Mouse (Mus musculus): Measurements from ENCODE around the gene Cd300a. TPM values are rescaled to one million over a fixed set of nuclear protein-coding genes. Genes with fewer than 3 reads are reported as not detected.

The Cd300a gene
- polyA plus RNA-seq, 1 experiment: 0.88 TPM

GRCm38 (mm10) chr11:114865999-114866398 is 23.8 kb upstream of the Cd300a start:
- Histone ChIP-seq H3K4me3 (ENCODE audit: insufficient read depth, low read length) (no peak overlapping the region), H3K4me1 (ENCODE audit: control insufficient read depth, insufficient read depth, low read length) (no peaks in the 10 kb centered on the region), H3K27ac (ENCODE audit: insufficient read depth, low read length) (no peak overlapping the region)
- no peak for TF ChIP-seq CTCF (IDR thresholded peaks at IDR 0.05; ENCODE audit: extremely low read depth, insufficient read depth, low read length)
- TF ChIP-seq POLR2A (IDR thresholded peaks at IDR 0.05; ENCODE audit: extremely low read depth, insufficient read depth, low read length): no peak

GRCm38 (mm10) chr11:114866486-114867360 is 23.1 kb upstream of the Cd300a start:
- Histone ChIP-seq H3K4me3 (ENCODE audit: insufficient read depth, low read length) (no peak overlapping the region), H3K27ac (ENCODE audit: insufficient read depth, low read length) (no peak overlapping the region), H3K4me1 (ENCODE audit: control insufficient read depth, insufficient read depth, low read length) (no peaks in the 10 kb centered on the region)
- no peak for TF ChIP-seq POLR2A (IDR thresholded peaks at IDR 0.05; ENCODE audit: extremely low read depth, insufficient read depth, low read length)
- no peak for TF ChIP-seq CTCF (IDR thresholded peaks at IDR 0.05; ENCODE audit: extremely low read depth, insufficient read depth, low read length)

- H3K4me1 ChIP-seq (ENCODE audit: control insufficient read depth, insufficient read depth, low read length): no peaks in the 10 kb centered on the region
- no peak overlapping the region for H3K27ac ChIP-seq (ENCODE audit: insufficient read depth, low read length)
- TF ChIP-seq POLR2A (IDR thresholded peaks at IDR 0.05; ENCODE audit: extremely low read depth, insufficient read depth, low read length): no peak
- no peak for TF ChIP-seq CTCF (IDR thresholded peaks at IDR 0.05; ENCODE audit: extremely low read depth, insufficient read depth, low read length)
- no peak overlapping the region for H3K4me3 ChIP-seq (ENCODE audit: insufficient read depth, low read length)
Measured at GRCm38 (mm10) chr11:114867361-114868235, 22.2 kb upstream of the Cd300a start.

GRCm38 (mm10) chr11:114868280-114868679 is 21.6 kb upstream of the Cd300a start:
- no peak overlapping the region for H3K4me3 ChIP-seq (ENCODE audit: insufficient read depth, low read length)
- H3K4me1 ChIP-seq (ENCODE audit: control insufficient read depth, insufficient read depth, low read length): no peaks in the 10 kb centered on the region
- H3K27ac ChIP-seq (ENCODE audit: insufficient read depth, low read length): no peak overlapping the region
- no peak for TF ChIP-seq POLR2A (IDR thresholded peaks at IDR 0.05; ENCODE audit: extremely low read depth, insufficient read depth, low read length)
- no peak for TF ChIP-seq CTCF (IDR thresholded peaks at IDR 0.05; ENCODE audit: extremely low read depth, insufficient read depth, low read length)

- H3K4me3 ChIP-seq (ENCODE audit: insufficient read depth, low read length): no peak overlapping the region
- no peak for TF ChIP-seq POLR2A (IDR thresholded peaks at IDR 0.05; ENCODE audit: extremely low read depth, insufficient read depth, low read length)
- TF ChIP-seq CTCF (IDR thresholded peaks at IDR 0.05; ENCODE audit: extremely low read depth, insufficient read depth, low read length): no peak
- no peak overlapping the region for H3K27ac ChIP-seq (ENCODE audit: insufficient read depth, low read length)
- H3K4me1 ChIP-seq (ENCODE audit: control insufficient read depth, insufficient read depth, low read length): no peaks in the 10 kb centered on the region
Measured at GRCm38 (mm10) chr11:114869787-114870186, 20.1 kb upstream of the Cd300a start.

GRCm38 (mm10) chr11:114871540-114871939 is 18.3 kb upstream of the Cd300a start:
- no peak overlapping the region for H3K27ac ChIP-seq (ENCODE audit: insufficient read depth, low read length)
- TF ChIP-seq CTCF (IDR thresholded peaks at IDR 0.05; ENCODE audit: extremely low read depth, insufficient read depth, low read length) (no peak), POLR2A (IDR thresholded peaks at IDR 0.05; ENCODE audit: extremely low read depth, insufficient read depth, low read length) (no peak)
- no peaks in the 10 kb centered on the region for H3K4me1 ChIP-seq (ENCODE audit: control insufficient read depth, insufficient read depth, low read length)
- no peak overlapping the region for H3K4me3 ChIP-seq (ENCODE audit: insufficient read depth, low read length)

GRCm38 (mm10) chr11:114873022-114873817 is 16.6 kb upstream of the Cd300a start:
- TF ChIP-seq POLR2A (IDR thresholded peaks at IDR 0.05; ENCODE audit: extremely low read depth, insufficient read depth, low read length) (no peak), CTCF (IDR thresholded peaks at IDR 0.05; ENCODE audit: extremely low read depth, insufficient read depth, low read length) (no peak)
- no peak overlapping the region for H3K27ac ChIP-seq (ENCODE audit: insufficient read depth, low read length)
- no peaks in the 10 kb centered on the region for H3K4me1 ChIP-seq (ENCODE audit: control insufficient read depth, insufficient read depth, low read length)
- no peak overlapping the region for H3K4me3 ChIP-seq (ENCODE audit: insufficient read depth, low read length)

- Histone ChIP-seq H3K4me1 (ENCODE audit: control insufficient read depth, insufficient read depth, low read length) (no peaks in the 10 kb centered on the region), H3K4me3 (ENCODE audit: insufficient read depth, low read length) (no peak overlapping the region), H3K27ac (ENCODE audit: insufficient read depth, low read length) (no peak overlapping the region)
- TF ChIP-seq POLR2A (IDR thresholded peaks at IDR 0.05; ENCODE audit: extremely low read depth, insufficient read depth, low read length) (no peak), CTCF (IDR thresholded peaks at IDR 0.05; ENCODE audit: extremely low read depth, insufficient read depth, low read length) (no peak)
Measured at GRCm38 (mm10) chr11:114874226-114875145, 15.4 kb upstream of the Cd300a start.
